Mouse (Mus musculus) liver, adult 2 months (tissue): ENCODE data around the gene Zfp948. TPM values are rescaled to one million over a fixed set of nuclear protein-coding genes. Genes with fewer than 3 reads are reported as not detected.

Source experiments
- DNase-seq: peaks from one replicate; pipeline ENCODE4 v3.0.0-alpha.2; 2011; ENCODE audit warnings: low read depth, low spot score; ENCODE audit errors: extremely low read depth
- H3K27ac ChIP-seq: fragments of 200-500 bp; replicated peaks from 2 replicates; pipeline ENCODE4 v1.5.1; 2012; ENCODE audit warnings: low read depth, mild to moderate bottlenecking, control low read depth, inconsistent platforms, low read length; ENCODE audit not compliant: insufficient read depth
- H3K27me3 ChIP-seq: fragments of 200-500 bp; 2 replicates; pipeline ENCODE4 v1.6.1; 2012; ENCODE audit warnings: mild to moderate bottlenecking, moderate library complexity, low read length, inconsistent platforms; ENCODE audit not compliant: control insufficient read depth, insufficient read depth
- H3K36me3 ChIP-seq: fragments of 200-500 bp; 2 replicates; pipeline ENCODE4 v1.6.1; 2012; ENCODE audit warnings: low read length, inconsistent platforms; ENCODE audit not compliant: control insufficient read depth, insufficient read depth
- H3K4me1 ChIP-seq: fragments of 200-500 bp; 2 replicates; pipeline ENCODE4 v1.6.1; 2011; ENCODE audit warnings: low read length; ENCODE audit not compliant: control insufficient read depth, insufficient read depth
- H3K4me3 ChIP-seq: fragments of 200-500 bp; 2 replicates; pipeline ENCODE4 v1.5.1; 2011; ENCODE audit warnings: low read depth, mild to moderate bottlenecking, control low read depth, low read length, moderate library complexity; ENCODE audit not compliant: insufficient read depth
- H3K79me2 ChIP-seq: fragments of 200-500 bp; 2 replicates; pipeline ENCODE4 v1.6.1; 2012; ENCODE audit warnings: inconsistent platforms, mild to moderate bottlenecking, low read length, moderate library complexity; ENCODE audit not compliant: control insufficient read depth, insufficient read depth
- H3K9ac ChIP-seq: fragments of 200-500 bp; 2 replicates; pipeline ENCODE4 v1.6.1; 2012; ENCODE audit warnings: low read depth, mild to moderate bottlenecking, control low read depth, inconsistent platforms, low read length
- CTCF ChIP-seq: fragments of 200-500 bp; IDR thresholded peaks from 2 replicates; pipeline ENCODE4 v1.5.1; 2011; ENCODE audit warnings: low read depth, low read length, control low read depth
- POLR2A ChIP-seq: fragments of 200-500 bp; IDR thresholded peaks from 2 replicates; pipeline ENCODE4 v1.6.1; 2011; ENCODE audit warnings: low read length, control low read depth; ENCODE audit not compliant: insufficient read depth; ENCODE audit errors: extremely low read depth
- WGBS: fragments of 180-500 bp; shearing (Covaris S2); methylation state at CpG from one replicate; pipeline ENCODE4 v1.1.7; 2018; 5-methylcytosine and 5-hydroxymethylcytosine counted together
- polyA plus RNA-seq: library from polyadenylated mRNA; depleted of rRNA; stranded (reverse); fragments of >200 nt; gene quantifications from 2 replicates; pipeline ENCODE4 v1.2.3, GENCODE M21; 2012
- total RNA-seq: library from RNA; depleted of rRNA; stranded (reverse); fragments of >200 nt; gene quantifications from 2 replicates; pipeline ENCODE4 v1.2.3, GENCODE M21; 2014

Gene Zfp948
- total and polyA plus RNA-seq, 2 experiments: 0.51 to 3.0 TPM

DNA sequence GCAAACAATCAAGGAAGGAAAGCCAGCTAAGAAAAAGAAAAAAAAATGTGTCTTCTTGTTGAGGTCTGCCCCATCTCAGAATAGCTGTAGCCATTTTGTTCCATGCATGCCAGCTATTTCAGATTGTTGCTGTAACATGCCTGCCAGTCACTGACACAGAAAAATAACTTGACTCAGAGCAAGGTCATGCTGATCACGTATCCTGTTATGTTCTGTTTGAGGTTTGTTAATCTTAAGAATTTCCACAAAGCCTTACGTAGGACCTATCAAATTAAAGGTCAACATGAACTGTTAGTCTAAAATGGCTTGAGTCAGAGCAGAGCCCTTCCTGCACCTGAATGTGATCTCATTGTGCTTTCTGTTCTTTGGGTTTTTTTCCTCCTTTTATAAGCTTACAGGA lies 30.1 kb upstream of the Zfp948 start:
- no peaks in the 10 kb centered on the region for H3K36me3 ChIP-seq
- peaks cover 11% of the 10 kb centered on the region for H3K4me1 ChIP-seq
- H3K4me3 ChIP-seq: no peak overlapping the region
- WGBS: 70% methylated on average over 2 of the region's 2 CpGs
- H3K79me2 ChIP-seq: no peaks in the 10 kb centered on the region
- H3K27ac ChIP-seq: no peak overlapping the region
- no peak for TF ChIP-seq POLR2A
- TF ChIP-seq CTCF: no peak
- no peak overlapping the region for H3K9ac ChIP-seq
- DNase-seq: no peak
- no peaks in the 10 kb centered on the region for H3K27me3 ChIP-seq

DNA sequence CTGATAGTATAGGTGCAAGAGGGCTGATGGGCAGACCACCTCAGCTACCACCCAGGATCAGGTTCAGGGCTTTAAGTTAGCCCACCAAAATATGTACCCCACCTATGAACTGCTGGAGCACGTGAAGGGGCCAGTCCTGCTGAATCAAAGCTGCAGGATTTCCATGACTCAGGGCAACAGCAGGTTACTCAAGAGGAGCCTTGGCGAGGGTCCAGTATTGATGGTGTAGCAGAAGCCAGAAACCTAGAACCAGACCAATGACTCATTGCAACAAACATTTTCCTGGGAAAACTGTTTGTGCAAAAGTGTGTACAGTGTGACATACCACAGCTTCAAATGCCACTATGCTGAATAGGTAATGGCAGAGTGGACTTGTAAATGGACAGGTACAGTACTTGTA lies 9.0 kb upstream of the Zfp948 start:
- Histone ChIP-seq H3K36me3 (peaks cover 9% of the 10 kb centered on the region), H3K79me2 (no peaks in the 10 kb centered on the region), H3K27me3 (no peaks in the 10 kb centered on the region), H3K27ac (no peak overlapping the region), H3K4me3 (no peak overlapping the region), H3K9ac (no peak overlapping the region), H3K4me1 (no peaks in the 10 kb centered on the region)
- TF ChIP-seq POLR2A (no peak), CTCF (no peak)
- no peak for DNase-seq
- 49% methylated on average over 2 of the region's 2 CpGs for WGBS

DNA sequence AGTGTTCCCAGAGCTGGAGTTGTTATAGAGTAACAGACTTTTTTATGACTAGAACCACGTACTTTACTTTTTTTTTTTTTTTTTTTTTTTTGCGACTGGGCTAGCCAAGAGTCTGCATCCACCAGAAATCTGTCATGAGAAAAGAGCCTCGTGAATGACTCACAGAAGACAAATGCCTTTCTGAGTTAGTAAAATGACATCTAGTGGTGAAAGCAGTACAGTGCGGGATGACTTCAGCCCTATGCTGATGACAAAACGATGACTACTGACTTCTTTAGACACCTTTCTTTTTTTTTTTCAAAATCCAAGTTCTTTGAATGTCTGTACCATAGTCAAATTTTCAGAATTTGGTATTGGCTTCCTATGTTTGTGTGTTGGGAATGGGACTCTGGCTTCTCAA lies 588 bp upstream of the Zfp948 start:
- DNase-seq: peak; percentile 76
- Histone ChIP-seq H3K36me3 (peaks cover 3% of the 10 kb centered on the region), H3K4me3 (no peak overlapping the region; the same call in 1 of the 2 replicates), H3K4me1 (peaks cover 7% of the 10 kb centered on the region), H3K27ac (peak overlapping the region; percentile 79), H3K79me2 (peaks cover 4% of the 10 kb centered on the region; the same call in 1 of the 2 replicates), H3K9ac (no peak overlapping the region), H3K27me3 (no peaks in the 10 kb centered on the region)
- 2% methylated on average over 5 of the region's 5 CpGs for WGBS
- peak; percentile 43 for TF ChIP-seq CTCF
- no peak for TF ChIP-seq POLR2A

DNA sequence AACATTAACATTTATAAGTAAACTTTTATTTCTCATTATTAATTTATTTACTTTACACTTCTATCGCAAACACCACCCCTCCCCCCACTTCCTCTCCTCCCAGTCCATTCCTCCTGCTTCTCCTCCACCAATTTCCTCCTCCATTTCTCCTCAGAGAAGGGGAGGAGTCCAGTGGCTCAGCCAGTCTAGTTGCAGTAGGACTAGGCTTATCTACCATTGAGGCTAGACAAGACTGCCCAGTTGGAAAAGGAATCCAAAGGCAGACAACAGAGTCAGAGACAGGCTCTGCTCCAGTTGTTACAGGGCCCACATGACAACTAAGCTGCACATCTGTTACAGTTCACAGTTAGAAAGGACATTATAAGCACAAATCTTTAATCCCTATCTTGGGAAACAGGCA lies 888 bp downstream of the Zfp948 start:
- no peak overlapping the region for H3K27ac ChIP-seq
- peaks cover 7% of the 10 kb centered on the region for H3K4me1 ChIP-seq
- H3K27me3 ChIP-seq: no peaks in the 10 kb centered on the region
- H3K79me2 ChIP-seq: peaks cover 4% of the 10 kb centered on the region; the same call in 1 of the 2 replicates
- H3K4me3 ChIP-seq: no peak overlapping the region
- WGBS: 15% methylated on average over 1 of the region's 1 CpGs
- peak; percentile 3 for DNase-seq
- TF ChIP-seq POLR2A (no peak), CTCF (no peak)
- H3K9ac ChIP-seq: no peak overlapping the region
- H3K36me3 ChIP-seq: peaks cover 3% of the 10 kb centered on the region

- H3K9ac ChIP-seq: no peak overlapping the region
- peaks cover 20% of the 10 kb centered on the region for H3K36me3 ChIP-seq
- no peaks in the 10 kb centered on the region for H3K4me1 ChIP-seq
- no peak overlapping the region for H3K27ac ChIP-seq
- no peaks in the 10 kb centered on the region for H3K79me2 ChIP-seq
- 34% methylated on average over 1 of the region's 1 CpGs for WGBS
- no peak overlapping the region for H3K4me3 ChIP-seq
- H3K27me3 ChIP-seq: no peaks in the 10 kb centered on the region
- TF ChIP-seq POLR2A (no peak), CTCF (no peak)
- peak; percentile 2 for DNase-seq
Observed at GRCm38 (mm10) chr17:21579080-21579479, 12.3 kb downstream of the Zfp948 start.

- Histone ChIP-seq H3K27ac (no peak overlapping the region), H3K79me2 (no peaks in the 10 kb centered on the region), H3K36me3 (peaks cover 23% of the 10 kb centered on the region), H3K4me1 (no peaks in the 10 kb centered on the region), H3K4me3 (no peak overlapping the region), H3K27me3 (no peaks in the 10 kb centered on the region), H3K9ac (no peak overlapping the region)
- TF ChIP-seq CTCF (peak; percentile 63), POLR2A (no peak)
- peak; percentile 64 for DNase-seq
- 21% methylated on average over 5 of the region's 5 CpGs for WGBS
Observed at GRCm38 (mm10) chr17:21579493-21580175, 12.8 kb downstream of the Zfp948 start.
